Mouse (Mus musculus) retina, embryonic 14.5 days (tissue): ENCODE measurements at regions not wholly inside any gene's neighbourhood (a gene's known extent, or its start where the extent isn't known, plus 50 kb on each side); places are given as distances from the start of the nearest gene placed in this dataset.
A peak's percentile ranks its signal among the peaks of the same experiment; 100 is the strongest.

Experiments used
- DNase-seq: peaks from one replicate; pipeline ENCODE4 v3.0.0-alpha.2; 2015; ENCODE audit warnings: low spot score

GRCm38 (mm10) chr12:67471666-67472065 lies 249.3 kb upstream of the Mdga2 start:
- no peak for DNase-seq

GRCm38 (mm10) chr12:67471001-67471400 lies 248.7 kb upstream of the Mdga2 start:
- DNase-seq: no peak

- DNase-seq: no peak
Observed at GRCm38 (mm10) chr12:67449109-67449508, 226.8 kb upstream of the Mdga2 start.

- DNase-seq: peak; percentile 52
Observed at GRCm38 (mm10) chr12:67430318-67430950, 208.1 kb upstream of the Mdga2 start.

- peak; percentile 81 for DNase-seq
Observed at GRCm38 (mm10) chr12:67426801-67427200, 204.5 kb upstream of the Mdga2 start.

GRCm38 (mm10) chr12:67399537-67399936 lies 177.2 kb upstream of the Mdga2 start:
- no peak for DNase-seq

GRCm38 (mm10) chr12:67374530-67374929 lies 152.2 kb upstream of the Mdga2 start:
- no peak for DNase-seq

GRCm38 (mm10) chr12:67348551-67348950 lies 126.2 kb upstream of the Mdga2 start:
- peak; percentile 2 for DNase-seq

GRCm38 (mm10) chr12:67332483-67332998 lies 110.2 kb upstream of the Mdga2 start:
- no peak for DNase-seq

- no peak for DNase-seq
Observed at GRCm38 (mm10) chr12:67326326-67326725, 104.0 kb upstream of the Mdga2 start.

- no peak for DNase-seq
Observed at GRCm38 (mm10) chr12:67325799-67326198, 103.5 kb upstream of the Mdga2 start.

- no peak for DNase-seq
Observed at GRCm38 (mm10) chr12:67325335-67325734, 103.0 kb upstream of the Mdga2 start.

GRCm38 (mm10) chr12:67318687-67319086 lies 96.3 kb upstream of the Mdga2 start:
- no peak for DNase-seq

- no peak for DNase-seq
Observed at GRCm38 (mm10) chr12:67300245-67300644, 77.9 kb upstream of the Mdga2 start.

GRCm38 (mm10) chr12:67290054-67290453 lies 67.7 kb upstream of the Mdga2 start:
- no peak for DNase-seq

GRCm38 (mm10) chr12:67272863-67273262 lies 50.5 kb upstream of the Mdga2 start:
- DNase-seq: peak; percentile 22

GRCm38 (mm10) chr12:67272329-67272728 lies 50.0 kb upstream of the Mdga2 start:
- peak; percentile 21 for DNase-seq
